Mouse (Mus musculus): Measurements from ENCODE around the gene Cphx1.
"Not testable (repeated sequence)": the region's sequence is repeated elsewhere in the genome, so short reads cannot be mapped to it uniquely, and the experiment has no call there.

The Cphx1 gene

DNA sequence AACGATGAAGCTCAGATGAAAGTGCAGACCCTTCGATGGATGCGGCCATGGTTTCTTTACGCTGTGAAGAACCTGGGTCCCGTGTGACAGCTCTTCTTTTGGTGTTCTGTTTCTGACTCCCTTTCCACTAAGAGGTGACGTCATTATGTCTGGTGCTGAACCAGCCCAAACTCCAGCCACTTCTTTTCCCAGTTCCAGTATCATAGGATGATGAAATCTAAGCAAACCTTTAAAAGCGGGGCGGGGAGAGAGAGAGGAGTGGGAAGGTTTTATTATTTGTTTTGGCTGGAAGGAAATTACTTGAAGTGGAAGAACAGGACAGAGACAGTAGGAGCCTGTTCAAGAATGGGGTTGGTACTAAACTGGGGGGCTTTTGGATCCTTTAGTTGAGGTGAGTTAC lies at the start of gene Cphx1:
Gene Cphx1 (plus strand): TSS at position 301 of the 400 bp plus-strand sequence.
- not testable (repeated sequence) for DNase-seq (ENCODE audit: low read depth, low spot score)

DNA sequence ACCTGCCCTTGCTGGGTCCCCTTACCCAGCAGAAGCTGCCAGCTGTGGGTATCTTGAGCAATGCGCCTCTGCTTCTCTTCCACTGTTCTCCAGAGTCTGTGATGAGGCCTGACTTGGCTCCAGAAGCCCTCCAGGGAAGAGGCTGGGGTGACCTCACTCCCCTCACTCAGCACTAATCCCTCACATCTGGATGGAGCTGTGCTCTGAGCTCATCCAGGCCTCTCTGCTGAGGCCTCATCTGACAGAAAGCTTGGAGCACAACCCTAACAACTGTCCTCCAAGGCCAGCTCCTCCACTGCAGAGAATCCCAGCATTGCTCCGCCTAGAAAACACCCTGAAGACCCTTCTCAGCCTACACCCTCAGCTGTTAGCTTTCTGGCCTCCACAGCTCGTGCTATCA lies 43.5 kb upstream of the Cphx1 start:
- DNase-seq (ENCODE audit: low read depth, low spot score), result not testable (repeated sequence)

DNA sequence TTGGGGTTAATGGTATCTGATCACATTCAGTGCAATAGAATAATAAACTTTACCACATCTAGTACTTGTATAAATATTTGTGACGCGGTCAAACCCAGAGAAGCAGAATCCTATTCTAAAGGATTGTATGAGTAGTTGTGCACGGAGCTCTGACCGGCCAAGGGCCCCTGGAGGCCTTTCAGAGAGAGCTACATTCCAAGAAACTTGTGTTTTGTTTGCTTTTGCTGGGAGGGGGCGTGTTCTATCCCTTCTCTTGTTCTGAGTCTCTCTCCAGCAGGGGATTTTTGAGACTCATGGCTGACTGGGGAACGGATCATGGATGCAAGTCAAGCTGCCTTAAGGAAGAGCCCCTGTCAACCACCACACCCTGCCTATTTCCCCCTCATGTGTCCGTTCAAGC lies 42.4 kb upstream of the Cphx1 start:
- not testable (repeated sequence) for DNase-seq (ENCODE audit: low read depth, low spot score)

DNA sequence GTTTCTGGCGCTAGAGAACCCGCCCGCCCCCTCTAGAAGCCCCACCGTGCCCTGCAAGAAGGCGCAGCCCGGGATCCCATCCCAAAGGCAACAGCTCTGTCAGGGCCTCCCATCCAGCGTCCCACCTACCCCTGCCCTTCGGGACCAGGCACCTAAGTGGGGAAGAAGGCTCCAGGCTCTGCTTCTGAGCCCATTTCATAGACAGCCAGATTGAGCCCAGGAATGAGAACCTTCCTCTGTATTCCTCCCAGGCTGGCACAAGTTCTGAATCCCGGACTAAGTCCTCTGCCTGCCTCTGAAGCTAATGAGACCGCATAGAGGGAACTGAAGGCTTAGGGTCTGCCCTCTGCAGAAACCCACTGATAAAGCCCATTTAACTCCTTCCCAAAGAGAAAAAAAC lies 35.1 kb upstream of the Cphx1 start, which contains the start of gene Plac9a:
Gene Plac9a (minus strand): TSS at position 101 of the 400 bp plus-strand sequence.
- not testable (repeated sequence) for DNase-seq (ENCODE audit: low read depth, low spot score)

DNA sequence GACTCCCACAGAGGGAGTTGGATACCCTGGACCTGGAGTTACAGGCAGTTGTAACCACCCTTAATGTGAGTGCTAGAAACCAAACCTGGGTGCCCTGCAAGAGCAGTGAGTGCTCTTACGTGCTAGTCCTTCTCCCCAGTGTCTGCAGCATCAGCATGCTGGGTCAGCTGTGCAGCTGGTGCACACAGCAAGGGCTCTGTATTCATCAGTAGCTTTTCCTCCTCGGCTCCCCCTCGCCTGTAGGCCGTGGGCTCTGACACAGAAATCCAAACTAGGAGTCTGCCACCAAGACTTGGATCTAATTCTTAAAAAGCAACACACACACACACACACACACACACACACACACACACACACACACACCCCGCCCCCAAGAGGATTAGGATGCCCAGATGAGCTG lies 32.9 kb upstream of the Cphx1 start:
- DNase-seq (ENCODE audit: low read depth, low spot score), result not testable (repeated sequence)

DNA sequence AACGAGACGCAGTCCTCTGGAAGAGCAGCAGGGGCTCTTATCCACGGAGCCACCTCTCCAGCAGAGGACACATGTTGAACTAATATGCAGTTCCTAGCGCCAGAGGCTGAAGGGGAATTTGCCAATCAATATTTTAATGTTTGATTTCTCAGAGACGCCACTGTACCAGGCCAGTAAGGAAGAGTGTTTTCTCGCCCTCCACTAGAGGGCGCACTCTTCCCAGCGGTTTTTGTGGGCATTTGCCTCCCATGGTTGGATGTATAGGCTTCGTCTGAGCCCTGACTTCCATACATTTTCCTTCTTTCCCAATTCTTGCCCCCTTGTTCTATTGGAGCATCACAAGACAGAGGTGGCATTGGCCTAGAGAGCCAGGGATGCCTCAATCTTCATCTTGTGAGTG lies 30.8 kb upstream of the Cphx1 start:
- DNase-seq (ENCODE audit: low read depth, low spot score), result not testable (repeated sequence)

DNA sequence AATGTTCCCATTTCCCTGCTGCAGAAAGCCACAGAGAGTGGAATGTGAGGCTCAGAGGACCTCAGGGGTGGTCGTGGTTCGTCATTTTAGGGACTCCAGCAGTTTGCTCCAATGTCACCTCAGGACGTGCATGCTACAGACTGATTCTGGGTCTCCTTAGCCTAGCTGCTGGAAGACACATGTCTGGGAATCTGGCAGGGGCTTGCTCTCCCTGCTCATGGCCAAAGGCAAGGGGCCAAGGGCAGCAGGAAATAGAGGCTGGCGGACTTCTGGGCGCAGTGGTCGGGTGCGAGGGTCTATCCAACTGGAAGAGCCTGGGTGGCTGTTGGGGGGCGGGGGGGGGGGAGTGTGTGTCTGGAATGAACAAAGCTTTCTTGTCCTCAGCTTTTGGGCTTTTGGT lies 29.1 kb upstream of the Cphx1 start:
- DNase-seq (ENCODE audit: low read depth, low spot score), result not testable (repeated sequence)

DNA sequence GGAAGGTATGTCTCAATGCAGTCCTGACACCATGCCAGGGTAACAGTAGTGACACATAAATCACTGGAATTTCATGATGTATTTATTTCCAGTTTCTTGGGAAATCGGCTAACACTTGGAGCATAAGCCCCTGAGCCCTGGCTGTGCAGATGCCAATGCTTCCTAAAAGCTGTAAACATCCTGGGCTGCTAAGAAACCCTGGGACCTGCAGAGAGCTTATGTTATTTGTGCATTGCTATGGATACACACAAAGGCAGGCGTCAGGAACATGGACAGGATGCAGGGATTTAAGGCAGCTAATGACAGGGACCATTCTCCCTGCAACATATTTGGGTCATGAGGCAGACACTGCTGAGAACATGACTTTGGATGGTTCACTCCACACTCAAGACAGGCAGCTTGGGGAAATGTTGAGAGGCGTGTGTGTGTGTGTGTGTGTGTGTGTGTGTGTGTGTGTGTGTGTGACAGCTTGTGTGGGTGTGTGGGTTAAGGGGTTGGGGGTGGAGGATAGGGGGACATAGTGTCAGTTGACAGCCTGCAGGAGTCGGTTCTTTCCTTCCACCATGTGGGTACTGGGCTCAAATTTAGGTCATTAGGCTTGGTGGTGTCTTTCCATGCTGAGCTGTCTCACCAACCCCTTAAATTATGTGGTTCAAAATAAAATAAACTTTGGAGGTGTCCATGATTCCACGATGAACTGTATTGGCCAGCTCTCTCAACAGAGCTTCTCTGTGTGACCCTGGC lies 19.5 kb upstream of the Cphx1 start:
- not testable (repeated sequence) for DNase-seq (ENCODE audit: low read depth, low spot score)

DNA sequence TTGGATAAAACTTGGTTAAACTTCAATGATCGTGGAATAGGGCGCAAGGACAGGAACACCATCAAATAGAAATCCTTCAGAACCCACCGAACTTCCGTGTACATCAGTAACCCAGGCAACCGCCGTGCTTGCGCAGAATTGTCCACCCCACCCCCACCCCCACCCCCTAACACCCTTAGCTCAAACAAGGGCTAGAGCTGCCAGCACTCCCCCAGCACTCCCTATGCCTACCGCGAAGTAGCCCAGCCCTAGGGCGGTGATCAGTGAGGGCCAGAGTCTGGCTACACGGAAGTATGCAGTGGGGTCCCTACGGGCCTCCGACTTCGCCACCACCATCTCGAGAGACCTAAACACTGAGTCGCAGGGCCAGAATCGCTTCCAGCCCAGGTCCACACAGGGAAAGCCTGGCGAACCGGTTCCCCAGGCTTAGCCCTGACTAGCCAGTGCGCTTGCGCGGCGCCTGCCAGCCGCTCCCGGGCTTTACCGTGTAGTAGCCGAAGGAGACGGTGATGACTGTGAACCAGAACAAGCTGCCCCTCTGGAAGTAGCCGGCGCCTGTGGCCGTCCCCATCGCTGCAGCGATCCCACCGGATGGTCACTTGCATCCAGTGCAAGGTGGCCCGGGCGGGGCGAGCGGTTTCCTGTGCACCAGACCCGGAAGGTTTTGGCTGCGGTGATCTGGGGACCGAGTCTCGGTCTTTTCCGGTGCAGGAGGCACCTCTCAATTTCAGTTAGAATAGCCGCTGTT lies 11.1 kb upstream of the Cphx1 start:
- not testable (repeated sequence) for DNase-seq (ENCODE audit: low read depth, low spot score)

DNA sequence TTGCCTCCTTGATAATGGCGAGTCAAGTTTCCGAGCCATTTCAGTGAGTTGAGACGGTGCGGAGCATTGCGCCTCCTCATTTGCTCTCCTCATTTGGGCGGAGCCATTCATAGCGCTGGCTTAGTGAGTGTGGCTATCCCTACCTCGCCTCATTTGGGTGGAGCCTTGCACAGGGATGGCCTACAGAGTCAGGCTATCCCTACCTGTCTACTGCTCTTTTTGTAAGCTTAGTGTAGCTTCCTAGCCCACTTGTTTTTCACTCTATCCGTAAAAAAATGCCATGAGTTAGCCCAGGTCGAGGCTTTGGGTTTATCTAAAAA lies 10.6 kb upstream of the Cphx1 start, which contains the start of gene Tmem254a:
Gene Tmem254a (minus strand): TSS at position 111 of the 320 bp plus-strand sequence.
- not testable (repeated sequence) for DNase-seq (ENCODE audit: low read depth, low spot score)

DNA sequence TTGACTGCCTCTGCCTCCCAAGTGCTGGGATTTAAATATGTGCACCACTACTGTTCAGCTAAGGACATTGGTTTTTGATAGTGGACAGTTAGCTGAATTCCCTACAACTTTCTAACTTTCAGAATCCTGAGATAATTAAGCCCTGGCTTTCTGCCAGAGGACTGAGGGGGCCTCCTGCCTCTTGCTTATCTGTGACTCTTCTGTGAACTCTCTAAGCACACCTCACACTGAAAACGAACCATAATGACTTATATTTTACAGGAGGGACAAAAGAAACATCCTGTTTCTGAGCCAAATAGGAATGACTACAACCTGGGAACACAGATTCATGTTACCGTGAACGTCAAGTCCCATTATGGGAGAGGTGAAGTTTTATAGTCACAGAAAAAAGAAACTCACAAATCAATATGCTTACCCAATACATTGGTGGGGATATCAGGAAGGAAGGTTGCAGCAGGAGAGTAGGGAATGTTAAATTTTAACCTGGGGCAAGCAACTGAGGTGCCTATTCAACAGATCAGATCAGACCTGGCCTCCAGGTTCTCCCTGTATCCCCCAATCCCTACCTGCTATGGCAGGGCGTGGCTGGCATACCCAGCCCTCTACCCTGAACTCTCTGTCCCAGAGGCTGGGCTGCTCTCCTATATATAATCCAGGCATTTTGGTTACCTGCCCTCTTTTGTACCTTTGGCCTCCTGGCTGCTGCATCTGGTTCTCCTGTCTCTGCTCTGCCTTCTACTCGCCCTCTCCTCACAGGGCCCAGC lies 1.1 kb upstream of the Cphx1 start:
- DNase-seq (ENCODE audit: low read depth, low spot score), result not testable (repeated sequence)

DNA sequence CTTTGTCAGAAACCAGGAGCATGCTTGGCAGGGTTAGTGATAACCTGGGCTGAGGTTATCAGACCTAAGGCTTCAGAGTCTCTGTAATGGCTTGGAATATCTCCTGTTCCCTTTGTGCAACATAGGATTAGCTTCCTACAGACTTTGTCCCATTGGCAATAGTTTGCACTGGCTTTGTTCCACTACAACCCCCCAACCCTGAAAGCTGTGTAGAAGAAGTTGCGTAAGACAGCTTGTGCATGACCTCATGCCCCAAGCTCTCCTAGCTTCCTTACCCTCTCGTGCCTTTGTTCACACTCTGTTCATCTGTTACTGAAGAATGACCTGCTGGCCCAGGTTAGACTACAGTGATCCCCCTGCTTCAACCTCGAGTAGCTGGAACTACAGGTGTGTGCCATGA lies 19.8 kb downstream of the Cphx1 start:
- not testable (repeated sequence) for DNase-seq (ENCODE audit: low read depth, low spot score)

DNA sequence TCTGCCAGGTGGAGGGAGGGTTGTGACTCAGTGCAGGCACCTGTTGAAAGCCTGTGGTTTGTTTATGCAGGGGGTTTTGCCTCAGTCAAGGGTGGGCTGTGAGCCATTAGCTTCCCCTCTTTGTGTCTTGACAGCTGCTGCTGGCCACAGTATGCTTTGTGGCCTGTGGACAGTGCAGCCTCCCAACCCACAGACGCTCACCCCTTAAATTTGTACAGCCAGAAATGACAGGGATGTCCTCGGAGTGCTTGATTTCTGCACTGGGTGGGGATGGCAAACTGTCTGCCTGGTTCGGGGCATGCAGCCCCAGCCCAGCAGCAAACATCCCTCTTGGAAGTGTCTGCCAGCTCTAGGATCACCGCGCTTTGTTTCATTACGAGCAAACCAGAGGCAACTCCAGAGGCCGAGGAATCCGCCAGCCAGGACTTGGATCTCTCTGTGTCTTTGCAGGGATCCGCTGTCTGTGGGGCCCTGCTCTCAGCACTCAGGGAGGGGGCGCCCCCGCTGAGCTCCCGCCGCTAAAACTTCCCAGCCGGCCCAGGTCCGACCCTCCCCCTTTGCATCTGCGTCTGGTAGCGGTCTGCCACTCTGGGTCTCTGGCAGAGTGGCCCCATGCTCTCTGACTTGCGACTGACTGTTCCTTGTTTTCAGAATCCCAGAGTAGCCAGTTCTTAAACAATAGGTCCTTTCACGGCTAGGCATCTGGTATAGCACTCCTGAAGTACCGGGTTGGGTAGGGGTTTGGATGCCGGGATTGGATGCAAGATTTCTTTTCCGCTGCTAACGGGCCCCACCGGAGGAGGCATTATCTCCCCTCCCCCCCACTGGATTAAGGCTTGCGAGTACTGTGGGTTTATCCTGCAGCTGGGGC lies 40.5 kb downstream of the Cphx1 start, which contains the start of gene Duxbl1:
Gene Duxbl1 (plus strand): TSS at position 207 of the 871 bp plus-strand sequence.
- not testable (repeated sequence) for DNase-seq (ENCODE audit: low read depth, low spot score)

DNA sequence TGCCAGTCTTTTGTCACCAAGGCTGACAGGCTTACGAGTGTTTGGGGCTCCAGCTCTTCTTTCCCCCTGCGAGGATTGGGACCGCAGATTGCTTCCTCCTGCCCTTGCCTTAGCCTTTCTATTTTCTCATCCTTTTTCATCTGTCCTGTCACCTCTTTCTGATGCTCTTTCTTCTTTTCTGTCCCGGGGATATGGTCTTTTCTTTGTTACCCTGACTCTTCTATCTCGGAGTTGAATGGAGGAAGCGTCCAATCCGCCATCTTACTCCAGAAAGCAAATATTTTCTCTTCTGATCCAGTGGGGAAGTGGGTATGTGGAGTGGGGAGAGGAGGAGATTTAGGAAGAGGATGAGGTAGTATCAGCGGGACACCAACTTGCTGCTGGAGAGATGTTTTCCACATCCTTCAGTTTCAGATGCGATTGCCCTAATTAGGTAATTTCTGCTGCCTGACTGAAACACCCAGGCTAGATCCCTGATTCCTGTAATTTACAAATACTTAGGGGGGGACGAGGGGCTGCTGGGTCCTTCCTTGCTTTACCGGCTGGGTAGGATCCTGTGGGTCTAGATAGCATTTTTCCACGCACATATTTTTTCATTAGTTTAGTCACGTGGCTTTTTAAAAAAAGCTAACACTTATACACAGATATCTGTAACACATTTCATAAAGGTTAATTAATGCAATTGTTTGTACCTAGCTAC lies 41.3 kb downstream of the Cphx1 start:
- not testable (repeated sequence) for DNase-seq (ENCODE audit: low read depth, low spot score)

DNA sequence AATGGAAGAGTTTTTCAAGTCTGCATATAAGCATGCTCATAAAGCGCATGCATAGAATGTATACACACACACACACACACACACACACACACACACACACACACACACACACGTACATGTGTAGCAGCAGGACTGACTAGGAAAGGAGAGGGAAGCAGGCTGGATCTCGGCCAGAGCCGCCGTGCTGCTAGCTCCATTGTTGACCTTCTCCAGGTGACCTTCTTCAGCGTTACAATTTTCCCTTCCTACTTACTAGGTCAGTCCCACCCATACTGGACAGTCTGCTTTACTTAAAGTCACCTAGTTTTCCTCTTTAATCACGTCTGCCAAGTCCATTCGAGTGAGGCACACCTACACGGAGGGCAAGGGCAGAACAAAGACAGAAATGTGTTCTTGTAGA lies 43.8 kb downstream of the Cphx1 start:
- DNase-seq (ENCODE audit: low read depth, low spot score), result not testable (repeated sequence)
